Mouse (Mus musculus) spleen, postnatal 14 days (tissue): Measurements from ENCODE around the gene Lima1.
A peak's percentile ranks its signal among the peaks of the same experiment; 100 is the strongest.
"Not testable (repeated sequence)": the region's sequence is repeated elsewhere in the genome, so short reads cannot be mapped to it uniquely, and the experiment has no call there.

Experiments
- DNase-seq, 2 experiments: peaks; one replicate each; pipeline ENCODE4 v3.0.0; 2021 to 2022; ENCODE audit warnings: low spot score in 2 of 2

Gene Lima1

DNA sequence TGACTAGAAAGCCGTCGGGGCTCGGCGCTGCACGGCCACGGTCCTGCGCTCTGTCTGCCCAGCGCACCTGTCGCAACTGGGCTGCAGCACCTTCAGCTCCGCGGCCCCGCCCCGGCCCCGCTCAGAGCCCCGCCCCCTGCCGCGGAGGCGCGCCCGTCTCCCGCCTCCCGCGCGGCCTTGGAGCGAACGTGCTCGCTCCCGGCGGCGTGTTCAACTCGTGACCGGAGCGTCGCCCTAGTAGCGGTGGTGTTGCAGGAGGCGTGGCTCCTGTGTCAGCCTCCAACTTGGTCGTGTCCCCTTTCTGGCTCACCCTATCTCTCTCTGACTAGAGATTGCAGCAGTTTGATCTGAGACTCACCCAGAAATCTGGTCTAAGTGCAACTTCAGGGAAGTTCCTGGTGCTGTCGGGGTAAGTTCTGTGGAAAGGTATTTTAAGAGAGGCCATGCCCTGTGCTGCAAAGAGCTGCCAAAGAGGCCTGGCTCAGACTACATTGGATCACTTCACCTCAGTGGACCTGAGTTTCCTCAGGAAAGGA lies at the start of gene Lima1:
Gene Lima1, minus strand, starts transcription at position 123 of the 536 bp plus-strand sequence.
- peak; percentile 45 to 71 for DNase-seq

- DNase-seq, result no peak
These were observed 44.4 kb upstream of the Lima1 start for GRCm38 (mm10) chr15:99919601-99920158.

DNA sequence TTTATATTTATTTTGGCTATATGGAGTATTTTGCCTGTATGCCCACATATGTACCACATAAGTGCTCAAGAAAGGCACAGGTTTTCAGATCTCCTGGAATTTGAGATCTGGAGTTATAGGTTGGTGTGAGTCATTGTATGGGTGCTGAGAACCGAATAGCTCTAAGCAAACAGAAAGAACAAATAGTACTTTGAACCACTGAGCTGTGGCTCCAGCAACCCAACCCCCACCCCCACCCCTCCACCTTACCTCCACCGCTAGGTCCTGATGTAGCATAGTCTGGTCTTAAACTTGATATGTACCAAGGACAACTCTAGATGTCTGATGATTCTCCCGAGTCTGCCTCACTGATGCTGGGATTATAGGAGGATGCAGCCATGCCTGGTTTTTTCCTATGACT lies 42.0 kb upstream of the Lima1 start:
- no peak for DNase-seq

DNA sequence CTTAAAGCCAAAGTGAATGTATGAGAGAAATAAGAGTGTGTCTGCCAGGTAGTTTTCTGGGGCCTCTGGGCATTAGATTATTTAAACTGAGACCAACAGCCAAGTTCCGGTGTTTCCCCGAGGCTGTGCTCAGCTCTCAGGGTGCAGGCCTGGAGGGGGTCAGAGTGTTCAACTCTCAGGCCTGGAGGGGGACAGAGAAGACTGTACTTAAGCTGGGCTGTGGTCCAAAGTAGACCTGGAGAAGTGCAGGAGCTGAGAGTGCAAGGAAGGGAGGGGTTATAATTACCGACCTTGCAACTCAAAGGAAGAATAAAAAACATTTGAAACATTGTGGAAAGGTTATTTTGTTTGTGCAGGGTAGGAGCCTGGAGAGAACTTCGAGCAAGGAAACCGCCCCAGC lies 39.4 kb upstream of the Lima1 start:
- DNase-seq, result no peak

- DNase-seq, result no peak
These were observed 36.5 kb upstream of the Lima1 start for GRCm38 (mm10) chr15:99911785-99912184.

- not testable (repeated sequence) for DNase-seq
These were observed 34.2 kb upstream of the Lima1 start for GRCm38 (mm10) chr15:99909339-99909996.

DNA sequence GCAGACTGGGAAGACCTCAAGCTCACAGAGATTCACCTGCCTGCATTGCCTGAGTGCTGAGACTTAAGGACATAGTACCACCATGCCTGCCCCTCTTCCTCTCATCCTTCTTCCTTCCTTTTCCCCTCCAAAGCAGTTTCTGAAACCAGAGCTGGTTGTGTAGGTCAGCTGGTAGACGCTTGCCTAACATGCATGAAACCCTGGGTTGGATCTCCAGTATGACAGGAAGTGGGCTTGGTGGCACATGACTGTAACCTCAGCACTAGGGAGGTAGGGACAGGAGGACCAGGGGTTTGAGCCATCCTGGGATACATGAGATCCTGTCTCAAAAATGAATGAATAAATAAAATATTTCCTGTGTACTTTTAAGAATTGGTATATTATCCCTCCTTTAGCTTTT lies 32.3 kb upstream of the Lima1 start:
- no peak for DNase-seq

DNA sequence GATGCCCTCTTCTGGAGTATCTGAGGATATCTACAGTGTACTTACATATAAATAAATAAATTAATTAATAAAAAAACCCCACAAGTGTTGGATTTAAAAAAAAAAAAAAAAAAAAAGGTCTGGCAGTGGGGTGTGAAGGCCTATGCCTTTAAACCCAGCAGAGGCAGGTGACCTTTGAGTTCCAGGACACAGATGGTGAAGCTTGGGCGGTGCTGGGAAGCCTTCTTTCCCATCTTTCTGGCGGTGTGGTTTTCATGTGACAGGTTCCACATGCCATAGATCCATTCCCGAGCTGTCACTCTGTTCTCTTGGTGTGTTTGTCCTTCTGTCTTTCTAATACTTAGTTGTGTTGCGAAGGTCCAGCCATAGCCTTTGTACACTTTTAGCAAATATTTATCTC lies 31.8 kb upstream of the Lima1 start:
- no peak for DNase-seq

DNA sequence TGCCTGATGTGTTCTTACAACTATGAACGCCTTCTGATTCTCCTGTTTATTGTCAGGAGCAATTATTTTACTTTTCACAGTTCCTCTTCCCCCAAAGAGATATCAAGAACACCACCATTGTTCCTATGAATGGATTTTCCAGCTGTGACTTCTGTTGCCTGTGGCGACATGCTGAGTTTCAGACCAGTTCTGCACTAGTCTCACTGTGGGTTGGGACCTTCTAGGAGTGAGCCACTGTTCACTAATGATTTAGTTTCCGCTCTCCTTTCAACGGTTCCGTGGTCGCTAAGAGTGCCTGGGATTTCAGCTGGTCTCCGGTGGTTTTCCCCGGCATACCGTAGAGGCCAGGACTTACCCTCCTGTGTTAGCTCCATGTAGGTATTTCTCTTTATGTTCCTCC lies 29.6 kb upstream of the Lima1 start:
- no peak for DNase-seq

DNA sequence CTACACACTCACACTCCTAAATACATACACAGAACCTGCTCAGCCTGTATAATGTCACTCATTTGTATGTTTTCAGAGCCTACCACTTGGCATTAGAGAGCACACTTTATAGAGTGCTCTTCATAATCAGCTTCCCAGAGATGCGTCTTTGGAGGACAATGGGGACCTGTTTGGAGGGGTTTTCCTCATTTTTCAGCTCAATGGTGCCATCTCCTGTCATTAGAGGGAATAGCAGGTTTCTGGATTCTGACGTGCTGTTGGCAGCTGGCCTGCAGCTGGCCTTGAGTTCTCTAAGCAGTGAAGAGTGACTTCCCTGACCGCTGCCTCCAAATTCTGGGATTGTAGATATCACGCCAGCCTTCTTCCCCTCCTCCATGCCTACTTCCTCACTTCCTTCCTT lies 29.1 kb upstream of the Lima1 start:
- no peak for DNase-seq

GRCm38 (mm10) chr15:99903227-99903626 lies 28.0 kb upstream of the Lima1 start:
- no peak for DNase-seq

GRCm38 (mm10) chr15:99902786-99903185 lies 27.5 kb upstream of the Lima1 start:
- no peak for DNase-seq

GRCm38 (mm10) chr15:99896621-99897020 lies 21.4 kb upstream of the Lima1 start:
- DNase-seq, result no peak

DNA sequence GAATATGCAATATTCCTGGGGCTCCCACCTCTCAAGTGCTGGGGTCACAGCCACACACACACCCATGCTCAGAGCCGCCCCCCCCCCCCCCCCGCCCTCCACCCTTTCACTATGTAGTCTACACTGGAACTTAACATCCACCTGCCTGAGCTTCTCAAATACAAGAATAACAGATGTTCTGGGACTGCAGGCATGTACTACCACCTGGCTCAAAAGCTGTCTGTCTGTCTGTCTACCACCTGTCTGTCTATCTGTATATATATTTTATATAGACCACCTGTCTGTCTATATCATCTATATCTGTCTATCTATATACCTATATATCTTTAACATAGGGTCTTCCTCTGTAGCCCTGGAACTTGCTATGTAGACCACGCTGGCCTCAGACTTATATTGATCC lies 16.1 kb upstream of the Lima1 start:
- DNase-seq, result no peak

GRCm38 (mm10) chr15:99890412-99891236 lies 15.4 kb upstream of the Lima1 start:
- no peak for DNase-seq

DNA sequence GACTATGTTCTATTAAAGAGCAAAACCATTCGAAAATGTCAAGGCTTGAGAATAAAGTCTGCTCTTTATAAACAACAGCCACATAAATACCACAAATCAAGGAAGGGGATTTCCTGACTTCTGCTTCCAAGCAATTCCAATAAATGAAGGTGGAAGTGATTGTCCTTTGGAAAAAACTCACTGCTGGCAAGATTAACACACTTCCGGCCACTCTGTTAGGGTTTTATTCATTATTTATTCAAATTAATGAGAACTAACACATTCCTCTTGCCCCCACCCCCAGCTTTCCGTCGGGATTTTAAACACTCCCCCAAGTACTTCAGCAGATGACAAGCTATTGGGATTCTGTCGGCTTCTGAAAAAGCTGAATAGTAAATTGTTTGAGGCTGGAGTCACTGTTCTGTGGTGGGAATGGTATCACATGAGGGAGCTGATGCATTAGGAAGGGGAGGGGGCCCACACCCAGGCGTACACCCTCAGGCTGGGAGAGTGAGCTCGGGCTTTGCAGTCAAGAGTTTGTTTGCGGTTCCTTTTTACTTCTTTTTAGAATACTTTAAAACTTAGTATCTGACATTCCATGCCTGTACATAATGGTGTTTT lies 14.1 kb upstream of the Lima1 start:
- no peak for DNase-seq

DNA sequence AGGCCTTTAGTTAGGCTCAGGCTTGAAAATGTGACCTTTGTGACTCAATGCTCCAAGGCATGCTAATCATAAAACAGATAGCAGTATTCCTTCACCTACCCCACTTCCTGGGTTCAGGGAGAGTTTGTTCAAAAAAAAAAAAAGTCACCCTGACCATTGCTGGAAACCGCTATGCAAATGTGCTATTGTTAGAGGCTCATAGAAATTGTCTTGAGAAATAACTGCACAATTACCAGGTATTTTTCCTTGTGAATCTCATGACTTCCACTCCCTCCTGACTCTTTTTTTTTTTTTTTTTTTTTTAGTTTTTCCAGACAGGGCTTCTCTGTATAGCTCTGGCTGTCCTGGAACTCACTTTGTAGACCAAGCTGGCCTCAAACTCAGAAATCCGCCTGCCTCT lies 11.9 kb upstream of the Lima1 start:
- DNase-seq, result not testable (repeated sequence)

- no peak for DNase-seq
These were observed 8.8 kb upstream of the Lima1 start for GRCm38 (mm10) chr15:99884038-99884437.

- DNase-seq, result no peak
These were observed 3.3 kb upstream of the Lima1 start for GRCm38 (mm10) chr15:99878541-99878940.

- no peak for DNase-seq
These were observed 483 bp downstream of the Lima1 start for GRCm38 (mm10) chr15:99874612-99875333.

GRCm38 (mm10) chr15:99872543-99872942 lies 2.7 kb downstream of the Lima1 start:
- DNase-seq, result no peak

DNA sequence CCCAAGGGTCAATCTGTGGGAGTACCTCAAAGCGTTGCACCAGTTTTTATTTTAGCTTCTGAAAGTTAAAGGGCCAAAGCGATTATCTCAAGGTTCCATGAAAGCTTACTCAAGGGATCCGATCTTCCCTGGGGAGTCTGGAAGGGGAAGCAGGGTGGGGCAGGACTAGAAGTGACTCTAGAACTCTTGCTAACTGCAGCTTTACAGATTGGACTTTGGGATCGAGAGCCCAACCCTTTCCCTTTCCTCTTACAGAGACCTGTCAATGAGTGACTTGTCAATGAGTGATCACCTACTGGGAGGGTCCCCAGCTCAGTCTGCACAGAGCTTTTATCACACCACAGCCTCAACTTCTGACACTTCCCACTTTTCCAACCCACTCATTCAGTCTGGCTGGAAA lies 7.6 kb downstream of the Lima1 start:
- DNase-seq, result no peak
